Mouse (Mus musculus) CD8-positive naive resting alpha-beta T cell, adult 2 months (primary cell): ENCODE measurements around the gene Spef1.

Source experiments
- DNase-seq, 2 experiments: peaks; one replicate each; pipeline ENCODE4 v3.0.0; 2022; ENCODE audit warnings: low read depth in 2 of 2, low spot score in 2 of 2

The Spef1 gene

GRCm38 (mm10) chr2:131143007-131143780, 43.9 kb downstream of the Spef1 start:
- DNase-seq, result no peak

- DNase-seq, result peak; percentile 29 to 49
These were observed 44.5 kb downstream of the Spef1 start for GRCm38 (mm10) chr2:131142592-131142991.

- no peak for DNase-seq
These were observed 45.6 kb downstream of the Spef1 start for GRCm38 (mm10) chr2:131141336-131141986.

- DNase-seq, result no peak
These were observed 46.6 kb downstream of the Spef1 start for GRCm38 (mm10) chr2:131140533-131140905.

- DNase-seq, result no peak
These were observed 47.1 kb downstream of the Spef1 start for GRCm38 (mm10) chr2:131139886-131140532.

- no peak for DNase-seq
These were observed 47.8 kb downstream of the Spef1 start for GRCm38 (mm10) chr2:131139287-131139686.

GRCm38 (mm10) chr2:131138760-131139159, 48.3 kb downstream of the Spef1 start:
- no peak for DNase-seq

- DNase-seq, result no peak
These were observed 48.8 kb downstream of the Spef1 start for GRCm38 (mm10) chr2:131138296-131138695.

GRCm38 (mm10) chr2:131135521-131136139, 51.5 kb downstream of the Spef1 start:
- DNase-seq, result no peak

- no peak for DNase-seq
These were observed 52.2 kb downstream of the Spef1 start for GRCm38 (mm10) chr2:131134826-131135400.

GRCm38 (mm10) chr2:131134381-131134780, 52.7 kb downstream of the Spef1 start:
- DNase-seq, result no peak

GRCm38 (mm10) chr2:131132930-131133547, 54.0 kb downstream of the Spef1 start, which contains the start of gene Gm11037:
TSS of gene Gm11037 (plus strand) at chr2:131133497.
- no peak for DNase-seq

- no peak for DNase-seq
These were observed 54.8 kb downstream of the Spef1 start for GRCm38 (mm10) chr2:131132111-131132888.

GRCm38 (mm10) chr2:131130849-131131248, 56.2 kb downstream of the Spef1 start:
- DNase-seq, result no peak

- DNase-seq, result no peak
These were observed 57.2 kb downstream of the Spef1 start for GRCm38 (mm10) chr2:131129836-131130235.

- DNase-seq, result no peak
These were observed 58.4 kb downstream of the Spef1 start for GRCm38 (mm10) chr2:131128636-131129157.

GRCm38 (mm10) chr2:131128211-131128610, 58.9 kb downstream of the Spef1 start:
- no peak for DNase-seq

GRCm38 (mm10) chr2:131127161-131127730, 59.8 kb downstream of the Spef1 start, which contains the start of gene Hspa12b:
TSS of gene Hspa12b (plus strand) at chr2:131127280.
- no peak for DNase-seq
